In genomic region chr9:83347521-83347920, GRCm38 (mm10) we compare ENCODE assay signal across 21 mouse cellular contexts.
DNase-seq lines count a peak whose midpoint lies in the region; TF ChIP-seq lines count a peak whose summit lies in the region.
"Had no signal": no experiment of that assay in that cellular context is flagged by ENCODE, and none has a peak within 500 bp of the region (broad histone marks: within the 10 kb centered on the region; RNA-seq: fewer than 3 reads in every experiment).

No protein-coding gene starts in this region.

- no peak overlapping the region for H3ac ChIP-seq in myocyte (ENCODE audit: control insufficient read depth, insufficient read length)

- H3K36me3 ChIP-seq in myocyte (ENCODE audit: control insufficient read depth, insufficient read depth), result no peaks in the 10 kb centered on the region
- H3K36me3 ChIP-seq: G1E had no signal

- DNase-seq in layer of hippocampus, adult 2 months (ENCODE audit: low spot score in 2 of 2), result no peak
- no peak for DNase-seq in layer of hippocampus, adult 18-20 months (ENCODE audit: low spot score in 2 of 2)
- peak; percentile 50 for DNase-seq in 3T3-L1 (ENCODE audit: low read depth, low spot score)
- peak; percentile 50 for DNase-seq in Muller cell, postnatal 12 days (ENCODE audit: inconsistent ontology term)
- no peak for DNase-seq in heart, adult 11 months
- DNase-seq in left cerebral cortex, postnatal 14 days (ENCODE audit: low spot score in 2 of 2), result no peak
- no peak for DNase-seq in testis, postnatal 14 days (ENCODE audit: low spot score)
- DNase-seq: adrenal gland, adult 2 months; adrenal gland, adult 8-10 months; adrenal gland, postnatal 10 days; adrenal gland, postnatal 25 days; adrenal gland, postnatal 36 days; B cell, adult 2 months; cerebellum, adult 11 months; cerebellum, adult 11-12 months; cerebellum, adult 18-20 months; cerebellum, adult 2 months had no signal

- peak overlapping the region; percentile 46 for H3K4me2 ChIP-seq in myocyte (ENCODE audit: low read depth)

- TF ChIP-seq POLR2A in myocyte (IDR thresholded peaks at IDR 0.05; ENCODE audit: insufficient read length, low read depth), result no peak

- H3K27me3 ChIP-seq in myocyte (ENCODE audit: control insufficient read depth, insufficient read depth, insufficient read length), result no peaks in the 10 kb centered on the region
- H3K27me3 ChIP-seq: CH12.LX, Patski had no signal

- H3K4me3 ChIP-seq in layer of hippocampus, adult 2 months, result no peak overlapping the region
- H3K4me3 ChIP-seq in myocyte, result no peak overlapping the region

- no peak for TF ChIP-seq CTCF in layer of hippocampus, adult 2 months (conservative IDR thresholded peaks at IDR 0.05)

- intact Hi-C loops in left cerebral cortex, postnatal 14 days (cut with DNase I), result no loop called here

- H3K27ac ChIP-seq in layer of hippocampus, adult 2 months, result peak overlapping the region; percentile 18; the same call in 1 of the 2 replicates

- H3K79me2 ChIP-seq in myocyte (ENCODE audit: control insufficient read depth, insufficient read depth), result no peaks in the 10 kb centered on the region

TF ChIP-seq in myocyte, 11 proteins besides CTCF, POLR2A, EP300 and RAD21:
- no peak for TF ChIP-seq CEBPB (IDR thresholded peaks at IDR 0.05; ENCODE audit: insufficient read depth, poor library complexity, severe bottlenecking)
- TF ChIP-seq MYOD1 (IDR thresholded peaks at IDR 0.05; ENCODE audit: control insufficient read depth in 1 of 3, insufficient read length in 2 of 3, low read depth in 2 of 3), result no peak
- TF ChIP-seq MYOG (IDR thresholded peaks at IDR 0.05; ENCODE audit: control insufficient read depth in 1 of 3, insufficient read depth in 1 of 3, insufficient read length in 2 of 3, low read depth in 2 of 3), result no peak
- TF ChIP-seq SRF (IDR thresholded peaks at IDR 0.05; ENCODE audit: control insufficient read depth, insufficient read length, low read depth), result no peak
- no peak for TF ChIP-seq TCF3 (IDR thresholded peaks at IDR 0.05; ENCODE audit: insufficient read length, low read depth)
- TF ChIP-seq USF1 (IDR thresholded peaks at IDR 0.05; ENCODE audit: low read depth), result no peak
- TF ChIP-seq TCF12 (IDR thresholded peaks at IDR 0.05; ENCODE audit: insufficient read depth, poor library complexity, severe bottlenecking), result no peak
- TF ChIP-seq REST (IDR thresholded peaks at IDR 0.05; ENCODE audit: insufficient read depth, insufficient read length), result no peak
- no peak for TF ChIP-seq MAX (IDR thresholded peaks at IDR 0.05; ENCODE audit: low read depth)
- TF ChIP-seq E2F4 (IDR thresholded peaks at IDR 0.05; ENCODE audit: insufficient read depth), result no peak

Comparison
In these comparisons a context has a peak if more than half of its experiments do, and no peak if none do; other contexts are left out.
1. DNase-seq: peak in 3T3-L1 (single experiment) and Muller cell, postnatal 12 days (single experiment); none in layer of hippocampus, adult 2 months (0 of 2), layer of hippocampus, adult 18-20 months (0 of 2), heart, adult 11 months (single experiment), left cerebral cortex, postnatal 14 days (0 of 2) and testis, postnatal 14 days (single experiment).